Mouse (Mus musculus) MEL (cell line): ENCODE data around the gene Brwd1.

ENCODE experiments used
- CTCF ChIP-seq, 3 experiments: IDR thresholded peaks in 2 of 3; conservative IDR thresholded peaks in 1 of 3; 2 replicates each; pipeline ENCODE4 v1.5.1; 2011 to 2012; ENCODE audit warnings: low read length in 3 of 3, low read depth in 2 of 3, mild to moderate bottlenecking in 2 of 3, improper control_type of control experiment in 1 of 3, inconsistent platforms in 1 of 3, mixed read lengths in 1 of 3, moderate library complexity in 1 of 3; ENCODE audit not compliant: control insufficient read depth in 1 of 3, insufficient read depth in 1 of 3, poor library complexity in 1 of 3, severe bottlenecking in 1 of 3
- E2F4 ChIP-seq: IDR thresholded peaks from 2 replicates; pipeline ENCODE4 v1.6.1; 2011; ENCODE audit warnings: low read depth, low read length, improper control_type of control experiment, borderline replicate concordance
- HCFC1 ChIP-seq: IDR thresholded peaks from 2 replicates; pipeline ENCODE4 v1.6.1; 2012; ENCODE audit warnings: low read depth, mild to moderate bottlenecking, inconsistent platforms, low read length, improper control_type of control experiment, moderate library complexity
- KAT2A ChIP-seq: conservative IDR thresholded peaks from 2 replicates; pipeline ENCODE4 v1.6.1; 2012; ENCODE audit warnings: low read depth, low read length, improper control_type of control experiment, inconsistent platforms
- MAFK ChIP-seq: IDR thresholded peaks from 2 replicates; pipeline ENCODE4 v1.6.1; 2011; ENCODE audit warnings: low read depth, mild to moderate bottlenecking, low read length, improper control_type of control experiment, borderline replicate concordance
- MAX ChIP-seq: IDR thresholded peaks from 2 replicates; pipeline ENCODE4 v1.6.1; 2011; ENCODE audit warnings: low read length, improper control_type of control experiment
- MAZ ChIP-seq: IDR thresholded peaks from 2 replicates; pipeline ENCODE4 v1.6.1; 2012; ENCODE audit warnings: low read depth, mild to moderate bottlenecking, inconsistent platforms, low read length, improper control_type of control experiment
- RAD21 ChIP-seq: IDR thresholded peaks from 2 replicates; pipeline ENCODE4 v1.6.1; 2011; ENCODE audit warnings: mild to moderate bottlenecking, low read depth, low read length, improper control_type of control experiment
- USF1 ChIP-seq: IDR thresholded peaks from 2 replicates; pipeline ENCODE4 v1.6.1; 2014; ENCODE audit warnings: low read depth, mild to moderate bottlenecking, inconsistent platforms, low read length, improper control_type of control experiment, moderate library complexity
- ZKSCAN1 ChIP-seq: IDR thresholded peaks from 2 replicates; pipeline ENCODE4 v1.6.1; 2012; ENCODE audit warnings: low read depth, mild to moderate bottlenecking, inconsistent platforms, low read length, improper control_type of control experiment, moderate library complexity
- ZNF384 ChIP-seq: IDR thresholded peaks from 2 replicates; pipeline ENCODE4 v1.6.1; 2012; ENCODE audit warnings: low read depth, mild to moderate bottlenecking, inconsistent platforms, low read length, improper control_type of control experiment

DNA sequence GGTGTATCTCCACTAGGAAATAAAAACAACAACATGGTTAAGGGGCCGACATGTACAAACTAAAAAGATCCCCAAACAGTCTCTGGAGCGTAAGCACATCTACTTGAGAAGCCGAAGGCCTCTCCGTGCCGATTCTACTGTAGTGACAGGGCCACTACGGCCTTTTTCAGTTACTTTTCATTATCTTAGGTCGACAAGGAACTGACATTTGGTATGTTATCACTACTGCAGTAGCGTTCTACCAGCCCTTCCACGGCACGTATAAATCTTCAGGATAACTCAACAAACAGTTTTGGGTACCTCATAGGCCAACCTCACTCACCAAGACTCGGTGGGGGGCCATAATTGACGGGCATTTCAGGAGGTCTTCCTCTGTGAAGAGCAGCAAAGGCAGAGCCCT lies 16.2 kb downstream of the Brwd1 start:
- no peak for TF ChIP-seq ZNF384
- no peak for TF ChIP-seq CTCF (IDR thresholded peaks at IDR 0.05 in 2 of 3, conservative IDR thresholded peaks at IDR 0.05 in 1 of 3; ENCODE audit: control insufficient read depth in 1 of 3, insufficient read depth in 1 of 3, low read depth in 2 of 3, low read length in 3 of 3, poor library complexity in 1 of 3, severe bottlenecking in 1 of 3)
- TF ChIP-seq KAT2A = no peak
- TF ChIP-seq ZKSCAN1 = no peak
- no peak for TF ChIP-seq MAZ
- no peak for TF ChIP-seq E2F4
- TF ChIP-seq HCFC1 = no peak
- no peak for TF ChIP-seq USF1
- no peak for TF ChIP-seq RAD21
- TF ChIP-seq MAX = no peak
- TF ChIP-seq MAFK = no peak
